Mouse (Mus musculus): ENCODE results near the gene Rnf222.

DNA sequence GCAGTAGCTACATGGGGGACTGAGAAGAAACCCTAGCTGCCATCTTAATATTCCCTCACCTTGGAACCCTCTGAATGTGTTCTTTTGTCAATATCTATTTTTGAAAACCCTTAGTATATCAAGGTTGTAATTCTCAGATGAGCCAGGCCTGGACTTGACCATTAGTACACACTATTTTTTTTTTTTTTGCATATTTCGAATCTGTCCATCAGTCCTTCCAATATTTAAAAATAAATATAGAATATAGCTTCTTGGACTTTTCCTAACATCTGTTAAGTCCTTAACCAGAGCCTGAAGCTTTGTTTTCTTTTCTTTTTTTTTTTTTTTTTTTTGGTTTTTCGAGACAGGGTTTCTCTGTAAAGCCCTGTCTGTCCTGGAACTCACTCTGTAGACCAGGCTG, 4.5 kb upstream of the Rnf222 start:
- TF ChIP-seq CTCF (conservative IDR thresholded peaks at IDR 0.05; ENCODE audit: low read length) (no peak), NANOG (IDR thresholded peaks at IDR 0.05; ENCODE audit: borderline replicate concordance, low read length) (no peak)

All from E14TG2a.4 (cell line).